Mouse (Mus musculus) megakaryocyte, embryonic 14.5 days (primary cell): ENCODE results near the gene Slc34a3.

ENCODE experiments used
- FLI1 ChIP-seq: IDR thresholded peaks from 2 replicates; pipeline ENCODE4 v1.6.1; 2012; ENCODE audit warnings: low read length, inconsistent platforms, mixed read lengths
- GATA1 ChIP-seq: IDR thresholded peaks from 3 replicates; pipeline ENCODE4 v1.6.1; 2012; ENCODE audit warnings: mixed read lengths, low read length, inconsistent platforms, borderline replicate concordance

DNA sequence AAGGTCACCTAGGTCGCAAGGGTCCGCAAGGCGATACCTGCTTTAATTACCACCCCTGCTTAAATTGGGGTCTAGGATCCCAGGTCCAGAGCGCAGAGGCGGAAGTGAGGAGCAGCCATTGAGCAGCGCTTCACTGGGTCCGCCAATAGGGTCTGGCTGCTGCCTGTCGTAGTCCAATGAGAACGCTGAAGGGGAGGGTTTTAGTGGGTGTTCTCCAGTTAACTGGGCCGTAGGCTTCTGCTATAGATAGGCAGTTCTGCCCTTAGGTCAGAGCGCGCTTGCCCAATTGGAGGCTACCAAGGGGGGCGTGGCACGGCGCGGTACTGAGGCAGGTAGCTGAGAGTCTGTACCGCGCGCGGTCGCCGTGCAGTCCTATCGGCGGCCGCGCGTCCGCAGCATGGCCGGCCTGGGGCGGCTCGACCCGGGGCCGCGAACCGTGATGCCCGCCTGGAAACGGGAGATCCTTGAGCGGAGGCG is 28.2 kb upstream of the Slc34a3 start, which contains the start of gene Tprn:
- no peak for TF ChIP-seq GATA1
- TF ChIP-seq FLI1, result no peak
